In the genomic region with DNA sequence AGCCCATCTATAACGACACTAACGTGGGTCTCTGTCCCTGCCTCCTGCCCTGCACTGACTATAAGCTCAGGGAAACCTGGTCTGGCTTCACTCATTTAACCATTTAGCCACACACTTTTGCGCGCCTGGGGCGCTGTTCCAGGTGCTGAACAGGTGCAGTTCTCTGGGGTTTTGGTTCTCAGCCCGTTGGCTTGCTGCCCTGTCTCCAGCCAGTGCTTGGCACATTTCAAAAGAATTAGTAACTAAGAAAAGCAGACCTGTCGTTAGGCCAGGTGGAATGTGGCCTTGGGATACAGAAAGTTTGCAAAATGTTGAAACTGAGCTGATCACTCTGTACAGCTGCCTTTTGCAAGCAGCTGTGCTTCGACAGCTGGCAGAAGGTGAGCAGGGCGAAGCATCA, we compare ENCODE assay signal across 15 mouse cellular contexts. TPM values are rescaled to one million over a fixed set of nuclear protein-coding genes. Genes with fewer than 3 reads are reported as not detected.
DNase-seq lines count a peak whose midpoint lies in the region; ATAC-seq and TF ChIP-seq lines count a peak whose summit lies in the region.
"Had no signal": no experiment of that assay in that cellular context is flagged by ENCODE, and none has a peak within 500 bp of the region (broad histone marks: within the 10 kb centered on the region; RNA-seq: fewer than 3 reads in every experiment).

No protein-coding gene starts in this region.

- no peak overlapping the region for H3K4me2 ChIP-seq in heart, embryonic 11.5 days
- no peak overlapping the region for H3K4me2 ChIP-seq in lung, postnatal 0 days (replicated peaks; ENCODE audit: low read depth, low read length)
- H3K4me2 ChIP-seq: embryonic facial prominence, embryonic 13.5 days; hindbrain, embryonic 15.5 days; midbrain, embryonic 12.5 days had no signal

- ATAC-seq in heart, embryonic 11.5 days (replicated peaks; ENCODE audit: insufficient number of reproducible peaks, low FRiP score, low TSS enrichment), result no peak
- ATAC-seq in lung, postnatal 0 days, result no peak; the same call in 1 of the 2 replicates

- H3K4me1 ChIP-seq in heart, embryonic 11.5 days (ENCODE audit: control insufficient read depth, insufficient read depth, low read length), result no peaks in the 10 kb centered on the region
- H3K4me1 ChIP-seq in lung, postnatal 0 days (ENCODE audit: insufficient read depth, low read depth, low read length), result no peaks in the 10 kb centered on the region
- H3K4me1 ChIP-seq: embryonic facial prominence, embryonic 13.5 days; hindbrain, embryonic 15.5 days had no signal

- H3K27me3 ChIP-seq in heart, embryonic 11.5 days (ENCODE audit: control insufficient read depth, insufficient read depth, low read length), result peaks cover 32% of the 10 kb centered on the region
- H3K27me3 ChIP-seq in lung, postnatal 0 days (replicated peaks; ENCODE audit: insufficient read depth, low read length), result no peaks in the 10 kb centered on the region
- H3K27me3 ChIP-seq: hindbrain, embryonic 15.5 days; midbrain, embryonic 12.5 days had no signal

- no peak overlapping the region for H3K27ac ChIP-seq in heart, embryonic 11.5 days (ENCODE audit: low read depth, low read length)
- no peak overlapping the region for H3K27ac ChIP-seq in lung, postnatal 0 days (ENCODE audit: low read length)
- H3K27ac ChIP-seq: embryonic facial prominence, embryonic 13.5 days; hindbrain, embryonic 15.5 days; midbrain, embryonic 12.5 days had no signal

- no peak overlapping the region for H3K4me3 ChIP-seq in heart, embryonic 11.5 days (ENCODE audit: low read depth, low read length)
- H3K4me3 ChIP-seq in lung, postnatal 0 days (ENCODE audit: low read depth, low read length), result no peak overlapping the region
- H3K4me3 ChIP-seq: embryonic facial prominence, embryonic 13.5 days; hindbrain, embryonic 15.5 days; midbrain, embryonic 12.5 days had no signal

- H3K9me3 ChIP-seq in heart, embryonic 11.5 days (replicated peaks; ENCODE audit: control insufficient read depth, low read length), result no peaks in the 10 kb centered on the region
- no peaks in the 10 kb centered on the region for H3K9me3 ChIP-seq in lung, postnatal 0 days (ENCODE audit: low read length)
- H3K9me3 ChIP-seq: embryonic facial prominence, embryonic 13.5 days; hindbrain, embryonic 15.5 days; midbrain, embryonic 12.5 days had no signal

- TF ChIP-seq CTCF in lung, postnatal 0 days (IDR thresholded peaks at IDR 0.05), result no peak

- TF ChIP-seq EP300 in lung, postnatal 0 days (IDR thresholded peaks at IDR 0.05), result no peak

- no peaks in the 10 kb centered on the region for H3K36me3 ChIP-seq in heart, embryonic 11.5 days (ENCODE audit: control insufficient read depth, insufficient read depth, low read length)
- H3K36me3 ChIP-seq in lung, postnatal 0 days (ENCODE audit: insufficient read depth, low read length), result no peaks in the 10 kb centered on the region
- H3K36me3 ChIP-seq: embryonic facial prominence, embryonic 13.5 days; hindbrain, embryonic 15.5 days; midbrain, embryonic 12.5 days had no signal

- WGBS in heart, embryonic 11.5 days (ENCODE audit: insufficient replicate concordance), result 31% methylated on average over 9 of the region's 9 CpGs
- WGBS in lung, postnatal 0 days, result 31% methylated on average over 9 of the region's 9 CpGs

- DNase-seq in heart, postnatal 4 days, result peak; percentile 33
- DNase-seq in R1 (ENCODE audit: low read depth, low spot score), result peak; percentile 38
- DNase-seq in fat pad, adult 2 months (ENCODE audit: extremely low read depth, low read depth, low spot score), result peak; percentile 64
- peak; percentile 52 for DNase-seq in lung, postnatal 0 days (ENCODE audit: low spot score)
- DNase-seq in B cell, adult 2 months, result no peak
- no peak for DNase-seq in spleen, postnatal 4 days (ENCODE audit: low spot score in 2 of 2)
- no peak for DNase-seq in urinary bladder, postnatal 10 days (ENCODE audit: low spot score)
- DNase-seq: adrenal gland, adult 2 months; left cerebral cortex, postnatal 4 days; right cerebral cortex, adult 18-20 months; thymus, adult 18-20 months had no signal

- no peak overlapping the region for H3K9ac ChIP-seq in heart, embryonic 11.5 days (ENCODE audit: low read depth, low read length)
- H3K9ac ChIP-seq in lung, postnatal 0 days (replicated peaks; ENCODE audit: low read depth), result no peak overlapping the region
- H3K9ac ChIP-seq: embryonic facial prominence, embryonic 13.5 days; hindbrain, embryonic 15.5 days; midbrain, embryonic 12.5 days had no signal

RNA-seq across cellular contexts. Expression of a gene that starts 25.1 kb away (rescaled TPM):
- 10 to 100 TPM; 21.1 to 24.0 TPM for total RNA-seq in heart, postnatal 4 days (2021)
- 83.7 and 101 TPM in 2 replicates for polyA plus RNA-seq in heart, embryonic 11.5 days (2014; fragmentation: Nextera tagmentation; extraction: Ambion mirVana)
- 11.7 and 12.6 TPM in 2 replicates for polyA plus RNA-seq in lung, postnatal 0 days (2015; fragmentation: Nextera tagmentation; extraction: Ambion mirVana)

RNA-seq across cellular contexts. Expression of a gene that starts 37.7 kb away (rescaled TPM):
- total RNA-seq in heart, postnatal 4 days (2021), result under 1 TPM; 0.62 to 0.95 TPM
- 1.0 and 1.5 TPM in 2 replicates for polyA plus RNA-seq in heart, embryonic 11.5 days (2014; fragmentation: Nextera tagmentation; extraction: Ambion mirVana)
- polyA plus RNA-seq in lung, postnatal 0 days (2015; fragmentation: Nextera tagmentation; extraction: Ambion mirVana), result 2.9 and 3.4 TPM in 2 replicates

RNA-seq across cellular contexts. Expression of a gene that starts 49.4 kb away (rescaled TPM):
- 10 to 100 TPM; 50.4 to 51.1 TPM for total RNA-seq in heart, postnatal 4 days (2021)
- polyA plus RNA-seq in heart, embryonic 11.5 days (2014; fragmentation: Nextera tagmentation; extraction: Ambion mirVana), result 53.5 and 54.0 TPM in 2 replicates
- polyA plus RNA-seq in lung, postnatal 0 days (2015; fragmentation: Nextera tagmentation; extraction: Ambion mirVana), result 57.1 and 65.6 TPM in 2 replicates

Comparison
In these comparisons a context has a peak if more than half of its experiments do, and no peak if none do; other contexts are left out.
1. DNase-seq: peak in heart, postnatal 4 days (single experiment), R1 (single experiment), fat pad, adult 2 months (single experiment) and lung, postnatal 0 days (single experiment); none in B cell, adult 2 months (0 of 2), spleen, postnatal 4 days (0 of 2) and urinary bladder, postnatal 10 days (single experiment).